Mouse (Mus musculus) liver, embryonic 14.5 days (tissue): ENCODE measurements around the gene Creb5.

Source experiments
- CTCF ChIP-seq: IDR thresholded peaks from 2 replicates; pipeline ENCODE4 v1.5.1; 2016; ENCODE audit warnings: antibody characterized with exemption, low read depth, control low read depth
- EP300 ChIP-seq: IDR thresholded peaks from 2 replicates; pipeline ENCODE4 v1.6.1; 2016; ENCODE audit warnings: antibody characterized with exemption, low read depth

DNA sequence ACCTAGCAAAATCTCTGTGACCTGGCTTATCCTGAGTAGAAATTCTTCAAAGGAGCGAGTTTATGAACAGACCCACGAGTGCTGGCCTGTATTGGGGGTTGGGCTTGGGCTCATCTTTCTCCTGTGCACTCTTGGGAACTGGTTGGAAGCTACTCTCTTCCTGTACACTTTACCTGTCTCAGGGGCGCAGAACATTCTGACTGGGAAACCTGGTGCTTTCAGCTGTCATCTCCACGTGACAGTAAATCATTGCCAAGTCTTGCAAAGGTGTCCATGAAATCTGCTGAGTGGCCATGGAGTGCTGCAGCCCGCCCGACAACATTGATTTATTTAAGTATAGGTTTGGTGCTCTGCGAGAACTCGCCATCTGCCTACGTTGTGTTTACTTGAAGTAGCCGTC is 27.1 kb downstream of the Creb5 start:
- TF ChIP-seq CTCF (no peak), EP300 (no peak)
